Mouse (Mus musculus) layer of hippocampus, postnatal 14 days (tissue): ENCODE results near the gene Epb42. TPM values are rescaled to one million over a fixed set of nuclear protein-coding genes. Genes with fewer than 3 reads are reported as not detected.
"Not testable (repeated sequence)": the region's sequence is repeated elsewhere in the genome, so short reads cannot be mapped to it uniquely, and the experiment has no call there.

Experiments
- DNase-seq, 2 experiments: peaks; one replicate each; pipeline ENCODE4 v3.0.0; 2021 to 2022; ENCODE audit warnings: low spot score in 2 of 2, mixed read lengths in 1 of 2
- total RNA-seq, 2 experiments: library from RNA; stranded (reverse); gene quantifications; 2 replicates each; pipeline ENCODE4 v1.2.3; 2021

Gene Epb42
- total RNA-seq, 2 experiments from 2014 or later = not detected

GRCm38 (mm10) chr2:121007925-121008663 lies 28.8 kb downstream of the Epb42 start, which contains the start of gene Ccndbp1:
Ccndbp1 (plus strand) TSS chr2:121008403.
- DNase-seq = peak; percentile 71 to 83

DNA sequence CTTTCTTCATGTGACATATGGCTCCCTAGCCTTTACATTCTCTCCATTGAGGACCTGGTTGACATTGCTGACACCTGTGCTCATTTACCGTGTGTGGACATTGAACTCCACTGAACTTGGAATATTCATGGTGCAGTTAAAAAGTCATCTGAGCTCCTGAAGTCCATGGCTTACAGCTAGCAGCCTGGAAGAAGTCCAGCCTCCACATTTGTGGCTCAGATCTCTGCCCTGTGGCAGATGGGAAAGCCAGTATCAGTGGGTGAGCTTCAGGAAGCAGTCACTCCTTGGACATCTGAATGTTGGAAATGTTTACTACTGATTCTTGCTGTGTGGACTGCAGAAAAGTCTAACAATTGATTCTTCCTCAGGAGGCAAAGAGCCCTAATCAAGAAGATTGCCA lies 29.9 kb downstream of the Epb42 start:
- no peak for DNase-seq

DNA sequence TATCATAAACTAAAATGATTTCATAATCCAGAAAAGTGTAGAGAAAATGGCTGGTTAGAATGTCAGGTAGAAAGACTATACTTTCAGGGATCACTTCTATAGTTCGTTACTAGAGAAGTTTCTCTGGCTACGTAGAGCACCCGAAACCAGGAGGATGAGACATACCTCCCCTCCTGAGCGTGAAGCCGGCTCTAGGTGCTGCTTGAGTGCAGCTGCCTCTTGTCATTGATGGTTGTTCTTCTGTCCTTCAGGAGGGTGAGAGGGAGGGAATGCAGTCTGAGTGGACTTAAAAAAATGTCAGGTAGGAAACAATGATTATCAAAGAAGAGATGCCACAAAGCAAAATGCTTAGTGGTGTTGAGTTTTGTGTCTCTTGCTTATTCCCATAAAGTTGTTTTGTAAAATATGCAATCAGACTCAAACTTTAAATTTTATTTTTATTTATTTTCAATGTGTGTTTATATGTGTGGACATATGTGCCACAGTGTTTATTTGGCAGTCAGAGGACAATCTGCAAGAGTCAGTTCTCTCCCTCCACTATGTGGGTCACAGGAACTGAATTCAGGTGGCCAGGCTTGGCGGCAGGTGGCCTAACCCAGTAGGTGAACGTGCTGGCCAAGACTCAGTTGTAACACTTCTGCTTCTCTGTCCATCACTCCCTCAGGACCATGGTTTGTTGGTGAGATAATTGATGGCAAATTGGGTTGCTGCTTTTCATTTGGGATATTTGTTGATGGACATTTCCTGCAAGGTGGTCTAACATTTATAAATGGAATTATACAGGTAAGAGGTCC lies 32.7 kb downstream of the Epb42 start:
- no peak for DNase-seq

DNA sequence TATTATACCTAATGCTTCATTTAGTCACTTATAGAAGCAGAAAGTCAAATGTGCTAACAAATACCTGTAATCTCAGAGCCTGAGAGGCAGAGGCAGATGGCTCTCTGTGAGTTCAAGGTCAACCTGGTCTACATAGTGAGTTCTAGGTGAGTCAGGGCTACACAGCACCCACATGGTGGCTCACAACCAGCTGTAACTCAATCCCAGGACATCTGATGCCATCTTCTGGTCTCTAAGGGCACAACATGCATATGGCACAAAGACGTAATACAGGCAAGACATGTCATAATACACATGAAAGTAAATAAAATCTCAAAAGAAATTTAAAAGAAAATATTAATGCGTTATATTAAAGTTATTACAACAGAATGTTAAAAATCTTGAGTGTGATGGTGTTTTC lies 33.3 kb downstream of the Epb42 start:
- no peak for DNase-seq

- DNase-seq = no peak
Measured at GRCm38 (mm10) chr2:120998863-120999262, 38.0 kb downstream of the Epb42 start.

DNA sequence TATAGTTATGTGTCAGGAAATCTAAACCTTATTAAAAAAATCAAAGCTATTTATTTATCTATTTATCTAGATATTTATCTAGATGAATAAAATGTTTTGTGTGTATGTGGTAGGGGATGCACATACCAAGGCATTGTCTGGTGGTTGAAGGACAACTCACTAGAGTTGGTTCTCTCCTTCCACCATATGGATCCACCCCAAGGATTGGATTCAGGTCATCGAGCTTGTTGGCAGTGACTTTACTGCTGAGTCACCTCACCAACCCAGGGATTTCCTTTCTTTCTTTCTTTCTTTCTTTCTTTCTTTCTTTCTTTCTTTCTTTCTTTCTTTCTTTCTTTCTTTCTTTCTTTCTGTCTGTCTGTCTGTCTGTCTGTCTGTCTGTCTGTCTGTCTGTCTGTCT lies 40.3 kb downstream of the Epb42 start:
- DNase-seq = not testable (repeated sequence)

- no peak for DNase-seq
Measured at GRCm38 (mm10) chr2:120991196-120991595, 45.7 kb downstream of the Epb42 start.

GRCm38 (mm10) chr2:120985241-120985640 lies 51.6 kb downstream of the Epb42 start:
- DNase-seq = no peak

DNA sequence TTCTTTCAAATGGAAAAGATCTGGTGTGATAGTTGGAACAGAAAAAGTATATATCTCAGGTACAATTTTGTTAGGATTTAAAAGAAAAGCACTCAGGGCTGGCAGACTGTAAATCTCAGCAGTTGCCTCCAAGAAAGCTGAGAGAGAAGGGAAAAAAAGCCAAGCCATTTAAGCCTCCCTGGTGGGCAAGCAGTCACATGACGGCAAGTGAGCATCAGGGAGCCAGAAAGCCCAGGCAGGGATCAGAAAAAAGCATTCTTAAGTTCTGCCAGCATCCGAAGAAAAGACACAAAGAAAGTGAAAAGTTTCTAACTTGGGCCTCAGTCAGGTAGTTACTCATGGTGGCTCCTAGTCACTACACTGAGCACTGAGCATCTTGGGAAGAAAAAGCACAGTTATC lies 53.3 kb downstream of the Epb42 start:
- DNase-seq = no peak

GRCm38 (mm10) chr2:120980861-120981260 lies 56.0 kb downstream of the Epb42 start:
- DNase-seq = no peak

- DNase-seq = no peak
Measured at GRCm38 (mm10) chr2:120979819-120980218, 57.1 kb downstream of the Epb42 start.

DNA sequence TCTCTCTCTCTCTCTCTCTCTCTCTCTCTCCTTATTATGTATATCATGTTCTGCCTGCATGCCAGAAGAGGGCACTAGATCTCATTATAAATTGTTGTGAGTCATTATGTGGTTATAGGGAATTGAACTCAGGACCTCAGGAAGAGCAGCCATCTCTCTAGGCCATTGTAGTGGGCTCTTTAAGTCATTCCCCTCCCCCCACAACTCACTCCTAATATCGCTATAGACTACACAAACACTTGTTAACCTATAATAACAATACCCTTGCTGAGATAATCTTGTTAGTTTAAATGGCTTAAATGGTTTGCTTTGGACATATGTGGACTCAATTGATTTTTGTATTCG lies 58.2 kb downstream of the Epb42 start:
- no peak for DNase-seq

- no peak for DNase-seq
Measured at GRCm38 (mm10) chr2:120977926-120978692, 58.8 kb downstream of the Epb42 start.

DNA sequence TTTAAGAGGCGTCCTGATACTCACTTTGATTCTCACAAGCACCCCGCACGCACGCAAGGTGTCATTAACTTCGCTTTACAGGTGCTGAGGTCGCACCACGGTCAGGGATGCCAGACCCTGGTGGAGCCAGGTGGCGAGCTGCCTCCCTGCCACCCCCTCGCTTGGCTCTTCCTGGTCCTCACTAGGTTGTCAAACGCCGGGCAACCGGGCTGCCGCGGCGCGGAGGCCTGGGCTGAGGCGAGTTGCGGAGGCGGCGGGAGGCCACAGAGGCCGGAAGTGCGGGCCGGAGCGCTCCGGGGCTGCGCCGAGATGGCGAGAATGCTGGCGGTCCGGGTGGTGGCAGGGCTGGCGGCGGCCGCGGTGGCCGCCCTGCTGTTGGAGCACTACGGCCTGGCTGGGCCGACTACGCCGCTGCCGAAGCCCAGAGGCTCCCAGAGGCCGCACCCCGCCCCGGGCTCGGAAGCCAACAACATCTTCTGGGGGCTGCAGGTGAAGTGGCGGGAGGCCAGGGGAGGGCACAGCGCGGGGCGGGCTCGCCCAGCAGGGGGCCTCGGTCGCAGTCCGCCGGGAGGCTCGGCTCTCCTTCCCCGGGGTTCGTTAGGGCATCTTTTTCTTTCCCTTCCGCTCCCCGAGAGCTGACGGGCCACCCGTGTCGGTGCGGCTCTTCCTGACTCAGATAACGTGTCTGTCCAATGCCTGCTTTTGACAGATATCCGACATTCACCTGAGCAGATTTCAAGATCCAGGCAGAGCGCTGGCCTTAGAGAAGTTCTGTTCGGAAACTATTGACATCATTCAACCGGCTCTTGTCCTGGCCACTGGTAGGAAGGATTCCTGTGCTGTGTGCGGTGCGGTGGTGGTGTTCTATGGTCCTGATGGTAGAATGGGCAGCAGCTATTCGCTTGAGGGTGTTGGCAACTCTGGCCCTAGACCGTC lies 59.6 kb downstream of the Epb42 start, which contains the start of gene Tmem62:
Tmem62 (plus strand) TSS at position 28 of the 936 bp plus-strand sequence.
- peak; percentile 36 to 63 for DNase-seq

DNA sequence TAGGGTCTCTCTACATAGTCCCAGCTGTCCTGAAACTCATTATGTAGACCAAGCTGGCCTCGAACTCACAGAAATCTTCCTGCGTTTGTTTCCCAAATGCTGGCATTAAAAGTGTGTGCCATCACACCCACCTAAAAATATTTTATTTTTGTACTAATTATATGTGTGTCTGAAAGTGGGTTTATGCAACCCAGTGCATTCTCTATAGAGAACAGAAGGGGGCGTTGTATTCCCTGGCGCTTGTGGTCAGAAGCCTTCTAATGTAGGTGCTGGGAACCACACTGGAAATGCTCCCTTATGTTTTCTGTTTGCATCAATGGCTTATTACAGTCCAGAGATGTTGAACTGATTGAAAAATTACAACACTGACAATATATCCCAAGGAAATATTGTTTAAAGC lies 60.6 kb downstream of the Epb42 start:
- DNase-seq = peak in 1 of 2 experiments; percentile 19

DNA sequence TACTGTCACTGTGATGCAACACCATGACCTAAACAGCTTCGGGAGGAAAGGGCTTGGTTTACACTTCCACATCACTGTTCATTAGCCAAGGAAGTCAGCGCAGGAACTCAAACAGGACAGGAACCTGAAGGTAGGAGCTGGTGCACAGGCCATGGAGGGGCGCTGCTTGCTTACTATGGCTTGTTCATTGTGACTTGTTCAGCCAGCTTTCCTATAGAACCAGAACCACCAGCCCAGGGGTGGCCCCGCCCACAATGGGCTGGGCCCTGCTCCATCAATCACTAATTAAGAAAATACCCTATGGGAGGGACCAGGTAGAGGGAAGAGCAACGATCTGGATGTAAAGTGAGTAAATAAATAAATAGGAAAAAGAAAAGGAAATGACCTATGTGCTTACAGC lies 63.9 kb downstream of the Epb42 start:
- DNase-seq = no peak

DNA sequence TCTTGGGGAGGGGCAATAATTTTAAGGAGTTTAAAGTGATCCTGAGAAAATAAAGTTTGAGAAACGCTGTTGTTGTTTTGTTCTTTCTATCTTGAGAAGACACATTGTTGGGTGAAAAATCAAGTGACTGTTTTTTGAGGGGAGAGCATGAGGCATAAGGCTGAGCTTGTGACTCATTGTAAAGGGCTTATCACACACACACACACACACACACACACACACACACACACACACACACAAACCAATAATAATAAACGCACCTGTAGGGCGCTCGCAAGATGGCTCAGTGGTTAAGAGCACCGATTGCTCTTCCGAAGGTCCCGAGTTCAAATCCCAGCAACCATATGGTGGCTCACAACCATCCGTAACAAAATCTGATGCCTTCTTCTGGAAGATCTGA lies 64.6 kb downstream of the Epb42 start:
- DNase-seq = not testable (repeated sequence)

DNA sequence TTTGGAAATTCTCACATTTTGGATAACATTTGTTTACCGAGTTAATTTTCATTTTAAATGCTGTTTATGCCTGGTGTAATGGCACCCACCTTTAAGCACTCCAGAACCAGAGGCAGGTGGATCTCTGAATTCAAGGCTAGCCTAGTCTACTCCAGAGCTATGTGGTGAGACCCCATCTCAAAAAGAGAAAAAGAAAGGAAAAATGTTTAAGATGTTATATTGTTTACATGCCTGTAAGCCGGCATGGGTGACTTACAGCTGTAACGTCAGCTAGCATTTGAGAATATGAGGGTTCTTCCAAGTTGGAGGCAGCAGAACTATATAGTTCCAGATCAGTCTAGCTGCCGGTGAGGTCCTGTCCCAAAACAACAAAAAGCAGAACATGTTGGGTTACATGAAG lies 65.1 kb downstream of the Epb42 start:
- DNase-seq = no peak

DNA sequence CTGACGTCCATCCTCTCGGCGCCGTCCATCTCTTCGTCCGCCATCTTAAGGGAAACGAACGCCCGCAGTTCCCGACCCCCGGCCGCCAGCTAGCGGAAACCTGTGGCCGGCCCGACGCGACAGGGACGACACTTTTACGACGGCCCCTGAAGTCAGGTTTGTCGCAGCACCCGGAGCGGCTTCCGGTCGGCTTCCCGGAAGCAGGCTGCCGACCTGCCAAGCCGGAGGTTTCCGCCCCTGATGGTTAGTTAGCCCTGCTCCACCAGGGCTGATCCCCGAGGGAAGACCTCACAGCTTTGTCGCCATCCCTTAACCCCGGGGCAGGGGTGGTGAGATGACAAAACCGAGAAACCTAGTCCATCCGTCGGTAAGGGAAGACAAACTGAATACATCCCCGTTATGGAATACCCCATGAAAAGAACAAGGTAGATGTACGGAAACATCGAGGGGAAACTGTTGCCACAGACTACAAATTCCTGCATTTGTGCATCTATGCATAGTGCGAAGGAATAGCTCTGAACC lies 66.3 kb downstream of the Epb42 start, which contains the start of gene Ubr1:
Ubr1 (minus strand) TSS at position 157 of the 522 bp plus-strand sequence.
- peak; percentile 81 to 86 for DNase-seq

DNA sequence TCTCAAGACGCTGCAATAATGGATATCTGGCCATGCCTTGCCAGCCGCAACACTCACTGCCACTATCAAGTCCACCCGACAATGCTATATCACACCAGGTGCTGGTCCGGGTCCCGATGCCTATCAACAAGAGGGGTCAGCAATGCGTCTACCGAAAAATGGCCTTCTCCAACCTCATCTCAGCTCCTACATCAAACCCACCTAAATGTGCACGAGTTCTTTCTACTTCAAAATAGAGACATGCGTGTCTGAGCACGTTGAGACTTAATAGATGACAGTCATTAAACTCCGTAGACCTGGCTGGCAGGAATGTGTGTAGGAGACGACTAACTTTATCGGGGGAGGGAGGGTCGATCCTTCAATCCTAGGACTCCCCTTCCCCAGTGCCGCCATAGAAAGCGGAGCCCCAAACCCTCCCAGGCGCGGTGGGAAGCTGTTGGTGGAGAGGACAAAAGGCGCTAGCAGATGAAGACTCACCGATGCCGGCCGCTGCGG lies 66.8 kb downstream of the Epb42 start:
- DNase-seq = no peak
